Mouse (Mus musculus) G1E (cell line): ENCODE measurements around the gene Dock7. TPM values are rescaled to one million over a fixed set of nuclear protein-coding genes. Genes with fewer than 3 reads are reported as not detected.

ENCODE experiments used
- ATAC-seq: 2 replicates; pipeline ENCODE4 v1.8.0; 2016; ENCODE audit warnings: mild to moderate bottlenecking; ENCODE audit not compliant: insufficient number of reproducible peaks, poor library complexity, low FRiP score, severe bottlenecking; ENCODE audit errors: extremely low read depth
- DNase-seq: peaks from one replicate; pipeline ENCODE4 v3.0.0; 2012; ENCODE audit warnings: low spot score
- H3K27me3 ChIP-seq: 2 replicates; pipeline ENCODE4 v1.6.1; 2012; ENCODE audit warnings: mild to moderate bottlenecking, low read length, inconsistent platforms; ENCODE audit not compliant: insufficient read depth
- H3K36me3 ChIP-seq: replicated peaks from 2 replicates; pipeline ENCODE3; 2012; ENCODE audit warnings: mild to moderate bottlenecking, inconsistent platforms
- H3K4me1 ChIP-seq: 2 replicates; pipeline ENCODE4 v1.6.1; 2012; ENCODE audit warnings: low read depth, low read length, inconsistent platforms, mixed read lengths; ENCODE audit not compliant: insufficient read depth
- H3K4me3 ChIP-seq: 2 replicates; pipeline ENCODE4 v1.5.1; 2012; ENCODE audit warnings: low read depth, mild to moderate bottlenecking, inconsistent platforms, low read length, moderate library complexity, mixed read lengths
- H3K9me3 ChIP-seq: replicated peaks from 2 replicates; pipeline ENCODE4 v1.6.1; 2012; ENCODE audit warnings: inconsistent platforms
- CTCF ChIP-seq: IDR thresholded peaks from 2 replicates; pipeline ENCODE4 v1.5.1; 2012; ENCODE audit warnings: low read depth, low read length, inconsistent platforms, mixed read lengths
- GATA1 ChIP-seq: IDR thresholded peaks from 2 replicates; pipeline ENCODE4 v1.6.1; 2012; ENCODE audit warnings: borderline replicate concordance, low read length, inconsistent platforms, mixed read lengths
- GATA2 ChIP-seq: IDR thresholded peaks from 2 replicates; pipeline ENCODE4 v1.6.1; 2012; ENCODE audit warnings: low read depth, low read length, inconsistent platforms, borderline replicate concordance
- POLR2AphosphoS5 ChIP-seq: IDR thresholded peaks from 2 replicates; pipeline ENCODE4 v1.6.1; 2012; ENCODE audit warnings: low read depth, low read length, inconsistent platforms; ENCODE audit not compliant: insufficient replicate concordance
- TAL1 ChIP-seq: conservative IDR thresholded peaks from 2 replicates; pipeline ENCODE4 v1.6.1; 2012; ENCODE audit warnings: low read depth, low read length, inconsistent platforms, mixed read lengths
- polyA plus RNA-seq: library from polyadenylated mRNA; stranded (reverse); fragments of >175 nt; gene quantifications from 2 replicates; pipeline ENCODE4 v1.2.3, GENCODE M21; 2012
- total RNA-seq, 2 experiments: library from RNA; stranded (forward) in 1 of 2; stranded (reverse) in 1 of 2; fragments of 200-1000 nt in 1 of 2; fragments of >200 nt in 1 of 2; fragmentation: Nextera tagmentation in 1 of 2; gene quantifications; 2 replicates each; pipeline ENCODE4 v1.2.3; 2014 to 2017

Gene Dock7
- total and polyA plus RNA-seq, 3 experiments: 1.9 TPM; not detected in 2

DNA sequence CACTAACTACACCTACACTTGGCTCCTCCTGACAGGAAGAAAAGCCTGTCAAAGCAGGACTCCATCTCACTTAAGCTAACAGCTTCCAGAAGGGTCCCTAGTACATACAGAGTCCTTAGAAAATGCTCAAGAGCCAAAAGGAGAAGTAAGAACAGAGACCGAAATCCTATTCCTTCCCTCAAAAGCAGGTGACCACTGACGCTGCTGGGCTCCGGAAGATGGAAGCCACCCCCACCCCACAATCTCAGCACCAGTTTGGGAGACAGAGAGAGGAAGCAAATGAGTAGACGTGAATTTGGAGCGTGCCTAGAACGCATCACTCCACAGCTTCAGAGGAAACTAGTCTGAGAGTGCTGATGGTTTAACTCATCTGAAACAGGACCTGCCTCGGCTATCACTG is 20.0 kb downstream of the Dock7 start:
- H3K27me3 ChIP-seq: no peaks in the 10 kb centered on the region
- no peak for ATAC-seq
- no peak for DNase-seq
- no peaks in the 10 kb centered on the region for H3K4me1 ChIP-seq
- no peak overlapping the region for H3K4me3 ChIP-seq
- H3K36me3 ChIP-seq: no peaks in the 10 kb centered on the region
- TF ChIP-seq GATA1 (no peak), TAL1 (no peak), GATA2 (no peak), POLR2AphosphoS5 (no peak), CTCF (no peak)
- peaks cover 29% of the 10 kb centered on the region for H3K9me3 ChIP-seq

DNA sequence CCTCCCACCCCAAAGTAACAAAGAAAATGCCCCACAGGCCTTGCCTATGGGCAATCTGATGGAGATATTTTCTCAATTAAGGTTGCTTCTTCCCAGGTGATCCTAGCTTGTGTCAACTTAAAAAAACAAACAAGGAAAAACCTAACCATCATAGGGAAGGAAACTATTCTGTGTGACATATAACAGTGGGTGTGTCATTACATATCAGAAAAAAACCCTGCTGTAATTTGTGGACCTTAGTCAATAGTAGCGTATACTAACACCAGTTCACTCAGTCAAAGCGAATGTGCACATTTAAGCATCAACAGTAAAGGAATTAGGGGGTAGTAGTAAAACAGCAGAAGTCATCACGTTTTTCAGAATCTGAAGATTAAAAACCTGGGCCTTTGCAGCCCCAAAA is 28.9 kb downstream of the Dock7 start:
- TF ChIP-seq GATA2: no peak
- no peak for TF ChIP-seq TAL1
- no peak for TF ChIP-seq POLR2AphosphoS5
- no peak for TF ChIP-seq GATA1
- no peak for TF ChIP-seq CTCF
- peaks cover 17% of the 10 kb centered on the region for H3K9me3 ChIP-seq
- DNase-seq (no peak), ATAC-seq (no peak)
- no peak overlapping the region for H3K4me3 ChIP-seq
- H3K27me3 ChIP-seq: no peaks in the 10 kb centered on the region
- no peaks in the 10 kb centered on the region for H3K4me1 ChIP-seq
- H3K36me3 ChIP-seq: no peaks in the 10 kb centered on the region

DNA sequence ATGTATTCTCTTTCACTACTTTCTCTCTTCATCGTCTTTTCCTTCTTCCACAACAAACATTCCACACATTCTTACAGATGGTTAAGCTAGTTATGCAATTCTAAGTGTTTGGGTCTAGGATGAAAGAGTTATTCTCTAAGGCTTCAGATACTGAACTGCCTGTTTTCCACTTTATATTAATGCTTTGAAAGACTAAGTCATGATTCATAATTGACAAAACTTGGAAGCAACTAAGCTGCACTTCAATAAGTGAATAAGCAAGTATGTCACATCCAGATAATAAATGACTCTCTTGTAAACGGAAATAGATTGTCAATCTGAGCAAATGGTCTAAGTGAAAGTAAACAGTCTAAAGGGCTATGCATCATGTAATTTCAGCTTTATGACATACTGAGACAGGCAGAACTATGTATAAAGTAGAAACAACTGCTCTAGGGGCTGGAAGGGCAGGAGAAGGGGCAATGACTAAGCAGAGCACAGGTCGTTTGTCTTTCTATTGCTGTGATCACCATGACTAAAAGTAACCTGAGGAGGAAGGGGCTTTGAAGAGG is 29.5 kb downstream of the Dock7 start:
- DNase-seq: no peak
- no peak for ATAC-seq
- no peaks in the 10 kb centered on the region for H3K4me1 ChIP-seq
- H3K9me3 ChIP-seq: peaks cover 18% of the 10 kb centered on the region
- no peaks in the 10 kb centered on the region for H3K36me3 ChIP-seq
- no peak overlapping the region for H3K4me3 ChIP-seq
- no peaks in the 10 kb centered on the region for H3K27me3 ChIP-seq
- TF ChIP-seq CTCF (no peak), GATA1 (no peak), TAL1 (no peak), GATA2 (no peak), POLR2AphosphoS5 (no peak)

DNA sequence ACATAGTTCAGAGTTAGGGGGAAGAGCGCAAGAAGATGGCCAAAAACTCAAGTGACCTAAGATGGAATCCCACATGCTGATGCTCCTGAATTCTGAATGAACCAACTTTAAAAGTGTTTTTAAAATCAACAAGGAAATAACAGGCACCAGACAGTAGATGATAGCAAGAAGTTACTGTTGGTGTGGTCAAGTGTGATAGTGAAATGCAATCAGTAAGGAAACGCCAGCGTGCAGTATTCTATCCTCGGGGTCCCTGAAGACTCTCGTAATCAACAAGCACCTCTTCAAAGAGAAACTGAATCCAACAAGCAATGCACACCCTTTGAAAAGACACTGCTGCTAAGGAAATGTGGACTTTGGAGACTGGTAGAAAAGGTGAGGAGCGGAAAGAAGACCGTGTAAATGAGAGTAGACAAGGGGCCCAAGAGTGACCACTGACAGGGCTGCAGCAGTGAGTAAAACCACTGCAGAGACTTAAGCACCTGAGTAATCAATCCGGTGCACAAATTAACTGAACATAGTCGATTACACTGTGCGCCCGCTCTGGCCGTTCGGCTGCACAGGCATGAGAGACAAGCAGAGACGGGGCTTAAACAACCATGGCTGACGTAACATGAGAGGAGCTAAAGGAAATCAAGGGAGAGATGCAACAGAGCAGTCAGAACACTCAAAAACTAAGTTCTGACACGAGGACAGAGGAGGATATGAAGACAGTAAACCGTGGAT is 32.8 kb downstream of the Dock7 start:
- ATAC-seq (no peak), DNase-seq (no peak)
- Histone ChIP-seq H3K4me3 (no peak overlapping the region), H3K27me3 (no peaks in the 10 kb centered on the region), H3K36me3 (no peaks in the 10 kb centered on the region), H3K9me3 (peaks cover 10% of the 10 kb centered on the region), H3K4me1 (no peaks in the 10 kb centered on the region)
- TF ChIP-seq GATA2: no peak
- TF ChIP-seq CTCF: no peak
- TF ChIP-seq POLR2AphosphoS5: no peak

DNA sequence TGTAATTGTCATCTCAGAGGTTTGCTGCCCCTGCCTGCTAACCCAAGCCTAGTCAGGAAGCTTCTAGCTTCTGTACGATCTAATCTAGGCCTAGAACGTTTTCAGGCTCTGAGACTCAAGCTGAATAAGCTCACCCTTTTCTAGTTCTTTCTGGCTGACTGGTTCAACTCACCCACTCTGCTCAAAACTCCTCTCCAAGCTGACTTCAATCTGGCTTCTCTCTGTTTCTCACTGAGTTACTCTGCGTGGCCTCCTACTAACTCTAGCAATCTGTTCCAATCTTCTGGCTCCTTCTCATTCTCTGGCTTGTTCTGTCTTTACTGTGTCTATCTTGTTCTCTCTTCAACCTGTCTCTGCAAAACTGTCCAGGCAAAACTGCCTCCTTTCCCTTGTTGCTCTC is 36.9 kb downstream of the Dock7 start:
- TF ChIP-seq POLR2AphosphoS5: no peak
- no peak for TF ChIP-seq GATA2
- TF ChIP-seq GATA1: no peak
- H3K4me1 ChIP-seq: no peaks in the 10 kb centered on the region
- no peaks in the 10 kb centered on the region for H3K36me3 ChIP-seq
- no peaks in the 10 kb centered on the region for H3K27me3 ChIP-seq
- no peak overlapping the region for H3K4me3 ChIP-seq
- DNase-seq (no peak), ATAC-seq (no peak)
- peaks cover 12% of the 10 kb centered on the region for H3K9me3 ChIP-seq

DNA sequence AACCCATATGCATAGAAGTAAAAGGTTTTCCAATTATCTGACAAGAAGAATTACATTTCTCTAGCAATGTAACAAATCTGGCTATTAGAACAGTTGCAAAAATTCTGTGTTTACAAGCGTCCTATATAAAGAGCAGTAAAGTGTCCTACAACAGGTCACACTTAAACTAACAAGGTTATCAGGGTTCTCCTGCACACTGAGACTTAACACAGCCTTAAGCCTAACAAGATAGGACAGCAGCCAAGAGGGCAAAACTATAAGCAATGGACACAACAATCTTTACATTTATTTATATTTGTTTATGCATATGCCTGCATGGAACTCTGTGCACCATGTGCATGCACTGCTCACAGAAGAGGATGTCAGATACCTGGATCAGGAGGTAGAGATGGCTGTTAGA is 39.5 kb downstream of the Dock7 start:
- H3K27me3 ChIP-seq: no peaks in the 10 kb centered on the region
- ATAC-seq (no peak), DNase-seq (no peak)
- TF ChIP-seq POLR2AphosphoS5: no peak
- TF ChIP-seq TAL1: no peak
- TF ChIP-seq CTCF: no peak
- TF ChIP-seq GATA1: no peak
- no peak for TF ChIP-seq GATA2
- H3K4me3 ChIP-seq: no peak overlapping the region
- no peaks in the 10 kb centered on the region for H3K4me1 ChIP-seq
- H3K36me3 ChIP-seq: no peaks in the 10 kb centered on the region
- peaks cover 8% of the 10 kb centered on the region for H3K9me3 ChIP-seq
